Mouse (Mus musculus) kidney, adult 2 months (tissue): ENCODE measurements at regions not wholly inside any gene's neighbourhood (a gene's known extent, or its start where the extent isn't known, plus 50 kb on each side); places are given as distances from the start of the nearest gene placed in this dataset.
A peak's percentile ranks its signal among the peaks of the same experiment; 100 is the strongest.

Experiments
- DNase-seq: peaks from one replicate; pipeline ENCODE4 v3.0.0; 2021
- H3K27ac ChIP-seq: fragments of 200-500 bp; 2 replicates; pipeline ENCODE4 v1.5.1; 2012; ENCODE audit warnings: low read depth, low read length, control low read depth, inconsistent platforms; ENCODE audit not compliant: insufficient read depth
- H3K27me3 ChIP-seq: fragments of 200-500 bp; replicated peaks from 2 replicates; pipeline ENCODE4 v1.6.1; 2012; ENCODE audit warnings: mild to moderate bottlenecking, moderate library complexity, low read length, inconsistent platforms; ENCODE audit not compliant: control insufficient read depth, insufficient read depth
- H3K36me3 ChIP-seq: fragments of 200-500 bp; 2 replicates; pipeline ENCODE4 v1.6.1; 2012; ENCODE audit warnings: mild to moderate bottlenecking, moderate library complexity, low read length, inconsistent platforms; ENCODE audit not compliant: control insufficient read depth, insufficient read depth
- H3K4me1 ChIP-seq: fragments of 200-500 bp; 2 replicates; pipeline ENCODE4 v1.6.1; 2011; ENCODE audit warnings: low read length; ENCODE audit not compliant: control insufficient read depth, insufficient read depth
- H3K4me3 ChIP-seq: fragments of 200-500 bp; 2 replicates; pipeline ENCODE4 v1.5.1; 2011; ENCODE audit warnings: mild to moderate bottlenecking, low read depth, low read length, control low read depth; ENCODE audit not compliant: insufficient read depth
- CTCF ChIP-seq: fragments of 200-500 bp; conservative IDR thresholded peaks from 2 replicates; pipeline ENCODE4 v1.5.1; 2011; ENCODE audit warnings: low read depth, mild to moderate bottlenecking, control low read depth, low read length, moderate library complexity, mixed read lengths; ENCODE audit not compliant: insufficient read depth, insufficient read length
- POLR2A ChIP-seq: fragments of 200-500 bp; IDR thresholded peaks from one replicate; pipeline ENCODE4 v1.6.1; 2011; ENCODE audit warnings: low read depth, low read length, control low read depth
- whole genome bisulfite sequencing: fragments of 180-500 bp; shearing (Covaris S2); methylation state at CpG from one replicate; pipeline ENCODE4 v1.1.7; 2018; 5-methylcytosine and 5-hydroxymethylcytosine counted together

DNA sequence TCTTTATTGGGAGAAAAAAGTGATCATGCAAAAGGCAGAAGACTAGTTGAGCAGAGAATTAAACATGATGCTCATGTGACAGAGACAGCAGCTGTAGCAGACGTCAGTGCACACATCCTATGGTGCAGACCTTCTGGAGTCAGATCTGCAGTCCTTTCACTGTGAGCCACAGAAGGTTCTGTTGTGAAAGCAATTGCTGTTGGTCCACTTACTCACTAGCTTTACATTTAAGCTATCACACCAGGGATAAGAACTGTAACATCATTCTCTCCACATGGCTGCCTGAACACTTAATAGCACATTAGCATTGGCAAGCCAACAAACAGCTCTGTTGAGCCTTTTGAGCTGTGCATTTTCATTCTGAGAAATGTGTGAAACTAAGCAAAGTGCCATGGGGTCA, 1509.7 kb upstream of the Flrt2 start:
- DNase-seq = no peak
- Histone ChIP-seq H3K4me1 (no peaks in the 10 kb centered on the region), H3K4me3 (no peak overlapping the region), H3K36me3 (no peaks in the 10 kb centered on the region), H3K27me3 (no peaks in the 10 kb centered on the region), H3K27ac (no peak overlapping the region)
- TF ChIP-seq CTCF = no peak
- no peak for TF ChIP-seq POLR2A
- 62% methylated on average over 1 of the region's 1 CpGs for WGBS

DNA sequence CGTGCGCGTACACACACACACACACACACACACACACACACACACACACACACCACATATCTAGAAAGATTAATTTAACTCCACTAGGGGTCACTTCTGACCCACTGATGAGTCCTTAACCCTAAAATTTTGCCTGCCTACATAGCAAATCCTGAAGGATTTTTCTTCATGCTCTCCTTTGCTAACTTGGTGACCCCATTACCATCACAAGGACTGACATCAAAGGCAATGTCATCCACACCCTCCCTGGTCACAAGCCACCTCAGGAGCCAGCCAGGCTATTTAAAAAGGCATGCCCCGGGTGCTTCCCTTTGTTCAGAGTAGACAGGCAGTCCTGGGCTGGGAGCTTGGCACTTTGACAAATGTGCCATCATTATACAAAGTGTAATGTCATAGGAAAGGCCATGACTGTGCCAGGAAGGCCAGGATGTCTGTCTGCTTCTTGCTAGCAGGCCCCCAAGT, 1501.4 kb upstream of the Flrt2 start:
- peak; percentile 81 for DNase-seq
- Histone ChIP-seq H3K27ac (no peak overlapping the region), H3K27me3 (no peaks in the 10 kb centered on the region), H3K4me3 (no peak overlapping the region), H3K36me3 (no peaks in the 10 kb centered on the region), H3K4me1 (no peaks in the 10 kb centered on the region)
- no peak for TF ChIP-seq POLR2A
- TF ChIP-seq CTCF = no peak
- WGBS = 58% methylated on average over 4 of the region's 4 CpGs

DNA sequence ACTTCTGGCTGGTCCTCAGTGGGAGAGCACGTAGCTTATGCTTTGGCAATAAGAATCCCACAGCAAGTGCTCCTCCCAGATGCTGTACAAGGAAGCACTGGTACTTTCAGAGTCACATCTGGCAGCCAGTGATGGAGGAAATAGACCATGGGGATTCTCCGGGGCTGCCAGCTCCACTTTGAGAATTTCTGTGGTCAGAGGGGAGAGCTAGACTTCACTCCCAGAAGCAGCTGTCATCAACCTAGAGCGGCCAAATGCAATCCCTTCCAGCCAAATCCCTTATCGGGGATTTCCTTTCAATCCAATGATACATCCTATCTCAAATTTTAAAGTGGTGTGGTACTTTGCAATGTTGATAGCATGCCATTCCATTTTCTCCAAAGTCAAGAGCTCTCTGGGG, 1474.1 kb upstream of the Flrt2 start:
- H3K36me3 ChIP-seq = no peaks in the 10 kb centered on the region
- no peak for DNase-seq
- TF ChIP-seq CTCF (no peak), POLR2A (no peak)
- 89% methylated on average over 4 of the region's 4 CpGs for WGBS
- no peak overlapping the region for H3K4me3 ChIP-seq
- no peak overlapping the region for H3K27ac ChIP-seq
- H3K4me1 ChIP-seq = no peaks in the 10 kb centered on the region
- H3K27me3 ChIP-seq = no peaks in the 10 kb centered on the region

DNA sequence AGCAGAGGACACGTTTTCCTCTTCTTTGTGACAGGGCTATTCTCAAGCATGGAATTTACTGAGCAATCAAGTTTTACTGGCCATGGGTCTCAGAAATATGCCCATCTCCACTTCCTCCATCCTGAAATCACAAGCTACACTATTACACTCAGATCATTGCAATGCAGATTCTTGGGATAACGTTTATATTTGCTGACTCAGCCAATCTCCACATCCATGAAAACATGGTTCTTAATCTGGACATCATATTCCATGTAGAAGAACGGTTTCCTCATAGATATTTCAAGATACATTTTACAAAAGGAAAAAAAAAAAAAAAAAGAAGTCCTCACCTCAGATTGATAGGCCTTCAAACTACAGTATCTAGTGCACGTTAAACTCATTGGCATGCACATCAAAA, 1462.1 kb upstream of the Flrt2 start:
- Histone ChIP-seq H3K36me3 (no peaks in the 10 kb centered on the region), H3K27ac (no peak overlapping the region), H3K4me1 (no peaks in the 10 kb centered on the region), H3K4me3 (no peak overlapping the region), H3K27me3 (no peaks in the 10 kb centered on the region)
- DNase-seq = no peak
- WGBS = 90% methylated on average over 4 of the region's 4 CpGs
- TF ChIP-seq POLR2A (no peak), CTCF (no peak)

DNA sequence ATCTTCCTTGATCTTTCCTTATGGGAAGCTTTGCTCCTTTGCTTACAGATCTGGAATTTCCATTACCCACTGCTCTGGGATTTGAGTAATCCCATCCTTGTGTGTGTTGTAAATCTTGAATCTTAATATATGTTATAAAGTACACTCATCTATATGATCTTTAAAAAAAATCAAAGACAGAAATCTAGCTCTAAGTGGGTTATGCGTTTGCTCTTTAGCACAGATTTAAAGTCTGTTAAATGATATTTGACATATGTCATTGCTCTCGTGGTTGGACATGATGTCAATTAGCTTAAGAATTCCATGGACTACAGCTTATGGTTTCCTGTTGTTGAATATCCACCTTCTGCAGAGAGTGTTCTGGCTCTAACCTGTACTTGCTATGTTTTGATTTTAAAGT, 1446.7 kb upstream of the Flrt2 start:
- TF ChIP-seq CTCF = no peak
- no peak for TF ChIP-seq POLR2A
- no peak for DNase-seq
- Histone ChIP-seq H3K27ac (no peak overlapping the region), H3K27me3 (no peaks in the 10 kb centered on the region), H3K36me3 (no peaks in the 10 kb centered on the region), H3K4me1 (no peaks in the 10 kb centered on the region), H3K4me3 (no peak overlapping the region)
- whole genome bisulfite sequencing = 65% methylated on average over 2 of the region's 2 CpGs

DNA sequence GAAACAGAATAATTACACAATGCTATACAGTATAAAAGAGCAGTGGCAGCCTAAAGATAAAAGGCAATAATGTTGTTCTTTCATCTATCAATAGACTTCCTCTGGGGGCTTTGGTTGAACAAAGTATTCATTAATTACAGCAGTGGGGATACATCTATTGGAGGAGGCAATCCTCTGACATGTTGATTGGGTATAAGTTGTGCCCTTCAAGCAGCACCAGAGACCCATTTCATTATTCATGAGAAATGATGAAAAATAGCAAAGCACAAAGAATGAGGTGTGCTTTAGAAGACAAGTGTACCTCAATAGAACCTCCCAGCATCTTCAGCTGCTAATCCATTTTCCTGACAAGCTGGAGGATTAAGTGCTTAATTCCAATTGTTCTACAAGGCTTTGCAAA, 1444.7 kb upstream of the Flrt2 start:
- no peak overlapping the region for H3K4me3 ChIP-seq
- H3K27me3 ChIP-seq = no peaks in the 10 kb centered on the region
- no peaks in the 10 kb centered on the region for H3K4me1 ChIP-seq
- no peak overlapping the region for H3K27ac ChIP-seq
- H3K36me3 ChIP-seq = no peaks in the 10 kb centered on the region
- TF ChIP-seq POLR2A (no peak), CTCF (no peak)
- DNase-seq = no peak

DNA sequence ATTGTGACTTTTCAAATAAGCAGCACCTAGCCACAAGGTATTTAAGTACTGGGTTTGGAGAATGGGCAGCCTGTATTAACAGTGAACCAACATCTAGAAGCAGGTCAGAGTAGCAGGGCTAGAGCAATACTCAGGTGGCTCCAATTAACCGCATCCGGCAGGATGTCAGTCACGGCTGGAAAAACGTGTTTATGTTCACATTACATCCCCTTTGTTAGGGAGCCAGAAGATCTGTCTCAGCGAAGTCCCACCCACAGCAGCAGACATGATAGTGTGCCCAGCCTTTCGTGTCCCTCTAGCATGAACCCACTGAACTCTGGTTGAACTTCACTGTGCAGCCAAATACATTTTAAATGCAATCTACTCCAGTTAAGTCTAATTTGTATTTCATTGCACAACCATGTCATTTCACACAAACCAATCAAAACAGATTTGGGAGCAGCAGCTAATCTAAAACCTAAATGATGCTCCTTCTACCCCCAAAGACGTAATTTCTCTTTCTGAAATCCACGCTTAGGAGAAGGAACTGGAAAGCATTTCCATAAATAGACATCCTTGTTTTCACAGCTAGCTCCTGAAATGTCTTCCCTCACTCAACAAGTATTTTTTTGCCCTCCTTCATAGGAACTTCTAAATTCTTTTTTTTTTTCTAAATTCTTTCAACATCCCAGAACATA, 1438.9 kb upstream of the Flrt2 start:
- Histone ChIP-seq H3K27me3 (no peaks in the 10 kb centered on the region), H3K4me3 (no peak overlapping the region), H3K27ac (no peak overlapping the region), H3K36me3 (no peaks in the 10 kb centered on the region), H3K4me1 (no peaks in the 10 kb centered on the region)
- no peak for TF ChIP-seq POLR2A
- no peak for TF ChIP-seq CTCF
- 33% methylated on average over 8 of the region's 8 CpGs for WGBS
- DNase-seq = no peak
